Mouse (Mus musculus) T-helper 2 cell (primary cell): Measurements from ENCODE around the gene A630076J17Rik.

Experiments
- in situ Hi-C: fragments of 300-600 bp; cut with MboI, MseI; formaldehyde crosslinking; loops from one replicate; pipeline ENCODE4 v1.15.1; 2025; ENCODE audit warnings: high pct_unique_total_duplicates

A630076J17Rik gene

DNA sequence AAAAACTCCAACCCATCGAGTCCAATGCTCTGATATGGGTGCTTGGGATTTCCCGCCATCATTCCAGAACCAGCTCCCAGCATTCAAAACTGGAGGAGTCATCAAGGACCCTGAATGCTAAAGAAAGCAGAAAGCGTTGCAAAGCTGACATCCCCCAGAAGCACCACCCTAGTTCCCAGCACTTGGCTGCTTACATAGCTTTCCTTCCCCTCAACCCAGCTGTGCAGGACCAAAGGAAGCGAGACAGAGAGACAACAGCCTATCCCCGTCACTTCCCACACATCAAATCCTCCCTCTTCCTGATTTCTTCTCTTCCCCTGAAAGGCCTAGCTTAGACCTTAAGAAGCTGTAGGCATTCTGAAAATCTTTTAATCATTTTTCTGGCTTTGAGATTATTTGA lies 44.9 kb downstream of the A630076J17Rik start:
- in situ Hi-C loops: no loop called here

- in situ Hi-C loops: no loop called here
These were observed 45.6 kb downstream of the A630076J17Rik start for GRCm38 (mm10) chr3:107275996-107276395.

- in situ Hi-C loops: no loop called here
These were observed 46.2 kb downstream of the A630076J17Rik start for GRCm38 (mm10) chr3:107276626-107277025.

DNA sequence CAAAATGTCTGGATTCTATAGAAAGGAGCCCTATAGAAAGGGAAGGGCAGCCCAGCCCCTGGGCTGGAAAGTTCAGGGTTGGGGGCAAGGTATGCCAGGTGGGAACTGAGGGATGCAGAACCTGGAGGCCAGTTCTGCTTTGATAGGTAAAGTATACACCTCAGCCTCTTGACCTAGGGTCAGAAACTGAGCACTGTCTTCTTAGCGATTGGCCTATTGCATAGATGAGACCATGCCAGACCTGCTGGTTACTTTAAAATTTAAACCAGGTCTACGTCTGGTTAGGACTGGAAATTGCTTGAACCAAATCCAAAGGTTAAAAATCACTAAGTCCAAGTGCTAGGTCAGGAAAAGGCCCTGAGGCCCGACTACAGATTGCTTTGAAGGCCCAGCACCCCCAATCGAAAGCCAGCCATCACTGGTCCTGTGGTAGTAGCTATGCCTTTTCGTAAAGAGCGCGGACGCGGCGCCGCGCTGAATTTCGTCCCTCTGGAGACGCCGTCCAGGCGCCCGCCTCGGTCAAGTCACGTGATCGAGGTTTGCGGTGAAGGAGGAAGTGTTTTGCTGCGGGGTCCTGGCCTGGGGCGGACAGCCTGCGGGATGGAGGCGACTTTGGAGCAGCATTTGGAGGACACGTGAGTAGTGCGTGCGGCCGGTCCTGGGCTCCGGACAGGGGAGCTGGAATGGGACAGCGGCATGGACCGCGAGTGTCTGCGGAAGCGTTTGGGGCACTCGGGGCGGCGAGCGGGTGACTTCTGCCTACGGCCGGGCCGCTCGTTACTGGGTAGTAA lies 48.3 kb downstream of the A630076J17Rik start, which contains the start of gene Lamtor5:
Gene Lamtor5 (plus strand): TSS at position 380 of the 791 bp plus-strand sequence.
- in situ Hi-C loops: no loop called here
